Mouse (Mus musculus): ENCODE data around the gene Tenm2.

DNA sequence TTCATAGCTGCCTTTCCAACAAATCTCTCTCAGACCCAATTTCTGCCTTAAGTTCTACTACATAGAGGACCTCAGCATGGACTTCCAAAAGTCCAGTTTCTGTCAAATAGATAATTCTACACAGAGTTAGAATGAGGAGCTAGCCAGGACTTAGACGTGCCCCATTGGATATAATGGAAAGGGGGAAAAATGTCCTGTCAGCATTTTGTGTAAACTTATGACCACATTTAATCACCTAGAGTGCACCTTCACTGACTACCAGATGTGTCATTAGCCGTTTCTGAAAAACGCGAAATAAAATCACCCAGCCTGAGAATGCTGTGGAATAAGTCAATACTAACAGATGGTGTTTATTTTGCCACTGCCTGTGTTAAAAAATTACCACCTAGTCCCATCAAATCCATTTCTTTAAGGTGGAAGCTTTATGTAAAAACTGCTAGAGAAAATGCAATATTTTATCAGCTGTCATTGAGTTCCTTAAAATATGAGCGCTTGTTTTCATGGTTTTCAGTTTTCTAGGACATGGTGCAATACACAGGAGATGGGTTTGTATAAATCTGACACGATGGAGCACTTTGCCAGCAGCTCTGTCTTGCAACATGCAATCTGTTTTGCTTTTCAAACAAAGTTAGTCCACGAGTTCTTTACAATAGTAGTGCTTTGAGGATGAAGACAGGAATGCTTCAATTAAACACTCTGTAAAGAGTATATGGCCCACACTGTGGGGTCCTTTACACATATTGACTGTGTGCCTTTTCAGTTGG lies 674.8 kb downstream of the Tenm2 start:
- no peak for TF ChIP-seq CTCF (IDR thresholded peaks at IDR 0.05; ENCODE audit: low read depth)
- no peak for TF ChIP-seq EP300 (IDR thresholded peaks at IDR 0.05; ENCODE audit: low read depth)
